Mouse (Mus musculus) forebrain, embryonic 14.5 days (tissue): ENCODE measurements around the gene Dnal1. TPM values are rescaled to one million over a fixed set of nuclear protein-coding genes. Genes with fewer than 3 reads are reported as not detected.

Experiments used
- polyA plus RNA-seq: library from polyadenylated mRNA; unstranded; fragments of >200 nt; fragmentation: Nextera tagmentation; extraction: Ambion mirVana; gene quantifications from 2 replicates; pipeline ENCODE4 v1.2.1, GENCODE M21; 2014

The Dnal1 gene
- polyA plus RNA-seq, 1 experiment from 2014 or later: 6.6 TPM

Other genes with a start within 250 kb of the Dnal1 start
- gene Numb, start 192.4 kb upstream of the Dnal1 start, polyA plus RNA-seq: 12.9 and 16.2 TPM in 2 replicates
- 8.7 and 9.9 TPM in 2 replicates for gene Riox1, start 163.8 kb upstream of the Dnal1 start, polyA plus RNA-seq
- gene Heatr4, start 129.5 kb upstream of the Dnal1 start, polyA plus RNA-seq: not detected in 2 replicates
- 4.3 and 5.6 TPM in 2 replicates for gene Acot2, start 126.5 kb upstream of the Dnal1 start, polyA plus RNA-seq
- gene Acot1, start 104.9 kb upstream of the Dnal1 start, polyA plus RNA-seq: 81.2 and 83.6 TPM in 2 replicates
- 0.14 and 0.22 TPM in 2 replicates for gene Acot4, start 76.0 kb upstream of the Dnal1 start, polyA plus RNA-seq
- gene Gm49366, start 75.4 kb upstream of the Dnal1 start, polyA plus RNA-seq: not detected in 2 replicates
- gene Acot3, start 62.2 kb upstream of the Dnal1 start, polyA plus RNA-seq: 0.34 and 0.72 TPM in 2 replicates
- not detected in 2 replicates for gene Acot5, start 45.0 kb upstream of the Dnal1 start, polyA plus RNA-seq
- gene Acot6, start 13.7 kb upstream of the Dnal1 start, polyA plus RNA-seq: 1.5 and 1.8 TPM in 2 replicates
- gene Pnma1, start 34.1 kb downstream of the Dnal1 start, polyA plus RNA-seq: 4.1 and 6.0 TPM in 2 replicates
- 3.2 and 3.4 TPM in 2 replicates for gene Elmsan1, start 104.5 kb downstream of the Dnal1 start, polyA plus RNA-seq
- 13.0 and 14.2 TPM in 2 replicates for gene Ptgr2, start 170.9 kb downstream of the Dnal1 start, polyA plus RNA-seq
- gene Zfp410, start 202.5 kb downstream of the Dnal1 start, polyA plus RNA-seq: 89.6 and 104 TPM in 2 replicates
- 48.6 and 57.6 TPM in 2 replicates for gene Coq6, start 247.3 kb downstream of the Dnal1 start, polyA plus RNA-seq
- 8.5 and 12.8 TPM in 2 replicates for gene Fam161b, start 247.5 kb downstream of the Dnal1 start, polyA plus RNA-seq